Mouse (Mus musculus): ENCODE data around the gene Gm26661. TPM values are rescaled to one million over a fixed set of nuclear protein-coding genes. Genes with fewer than 3 reads are reported as not detected.

The Gm26661 gene
- total RNA-seq (2021): not detected
- long read RNA-seq, experiment 1: 0 reads
- long read RNA-seq, experiment 2: 0 reads

- peak; percentile 42 to 44 for DNase-seq
Measured at GRCm38 (mm10) chr14:7791532-7792159, at the start of gene Gm26661. Gene Gm26661 (plus strand): TSS chr14:7791587.

DNA sequence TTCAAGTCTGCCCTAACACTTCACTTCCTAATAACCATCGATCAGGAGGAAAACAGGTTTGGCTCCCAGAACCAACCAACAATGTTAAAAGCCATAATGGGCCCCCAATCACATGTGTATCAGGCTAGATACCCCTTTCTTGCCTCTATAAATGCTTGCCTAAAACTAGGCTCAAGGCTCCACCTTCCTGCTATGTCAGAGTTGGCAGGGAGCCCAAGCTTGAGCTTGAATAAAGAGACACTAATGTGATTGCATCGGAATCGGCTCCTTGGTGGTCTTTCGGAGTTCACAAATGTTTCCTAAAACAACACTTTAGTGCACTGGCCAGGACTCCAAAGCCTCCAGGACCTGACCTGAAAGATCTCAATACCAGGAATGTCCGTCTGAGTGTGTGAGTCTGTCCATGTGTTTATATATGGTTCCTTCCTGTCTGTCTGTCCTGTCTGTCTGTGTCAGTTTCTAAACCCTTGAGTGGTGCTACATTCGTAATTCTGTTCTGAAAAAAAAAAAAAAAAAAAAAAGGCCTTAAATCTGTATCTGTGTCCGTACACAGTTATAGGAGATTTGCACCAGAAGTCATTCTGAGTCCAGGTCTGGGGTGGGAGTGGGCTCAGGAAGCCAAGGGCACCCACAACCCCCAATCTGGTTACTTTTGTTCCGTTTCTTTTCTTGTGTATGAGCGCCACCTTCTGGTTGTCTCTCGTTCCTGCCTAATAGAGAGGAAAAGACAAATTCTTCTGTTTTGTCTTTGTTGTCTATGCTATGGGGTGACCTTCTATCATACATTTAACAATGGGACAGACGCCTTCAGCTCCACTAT is 42.2 kb upstream of the Gm26661 start:
- DNase-seq: peak; percentile 8 to 73

DNA sequence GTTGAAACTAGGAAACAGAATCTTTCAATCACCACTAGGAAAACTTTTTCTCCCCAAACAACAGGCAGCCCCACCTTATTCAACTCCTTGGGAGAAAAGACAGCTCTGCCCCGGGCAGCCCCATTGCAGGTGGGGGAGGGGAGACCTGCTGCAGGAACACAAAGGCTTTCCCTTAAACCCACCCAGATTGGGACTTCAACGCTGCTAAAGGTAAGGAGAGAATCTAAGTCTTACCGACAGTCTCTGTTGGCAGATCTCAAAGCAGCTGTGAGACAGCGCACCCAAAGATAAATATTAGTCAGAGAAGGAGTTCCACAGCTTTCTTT is 41.7 kb upstream of the Gm26661 start:
- no peak for DNase-seq

- DNase-seq: peak; percentile 58 to 76
Measured at GRCm38 (mm10) chr14:7765569-7766314, 25.6 kb upstream of the Gm26661 start.

- DNase-seq: peak; percentile 54 to 79
Measured at GRCm38 (mm10) chr14:7773714-7774389, 17.5 kb upstream of the Gm26661 start.

- DNase-seq: no peak
Measured at GRCm38 (mm10) chr14:7786073-7786472, 5.3 kb upstream of the Gm26661 start.

DNA sequence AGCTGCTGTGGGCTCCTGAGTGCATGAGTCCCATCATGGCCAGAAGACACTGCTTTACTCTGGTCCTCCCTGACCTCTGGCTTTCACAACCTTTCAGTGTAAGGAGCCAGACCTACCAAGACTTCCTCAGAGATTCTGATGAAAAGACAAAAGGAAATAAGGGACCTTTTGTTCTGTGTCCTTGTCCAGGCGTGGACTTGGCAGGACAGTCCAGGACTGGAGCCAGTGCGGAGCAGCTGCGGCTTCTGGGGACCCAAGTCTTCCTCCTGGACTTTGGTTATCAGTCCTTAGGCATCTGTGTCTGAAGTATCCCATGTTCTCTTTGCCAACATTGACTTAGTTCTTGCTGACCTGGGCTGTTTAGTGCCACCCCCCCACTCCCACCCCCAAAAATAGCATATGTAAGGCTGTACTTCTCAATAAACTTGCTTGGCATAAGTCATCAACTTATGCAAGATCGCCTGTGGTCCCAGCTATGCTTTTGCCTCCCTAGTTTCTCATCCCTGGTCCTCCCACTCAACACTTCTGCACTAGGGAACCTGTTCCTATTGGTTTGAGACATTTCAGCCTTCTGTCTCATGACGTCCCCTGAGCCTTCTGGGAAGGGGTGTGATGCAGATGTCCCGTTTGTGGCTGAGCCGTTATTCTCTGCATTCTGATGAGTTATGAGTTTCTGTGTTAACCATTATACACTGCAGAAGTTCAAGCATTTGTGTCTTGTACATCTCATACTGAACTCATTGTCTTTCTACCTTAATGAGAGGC is 1.9 kb upstream of the Gm26661 start:
- DNase-seq: peak; percentile 25 to 28

DNA sequence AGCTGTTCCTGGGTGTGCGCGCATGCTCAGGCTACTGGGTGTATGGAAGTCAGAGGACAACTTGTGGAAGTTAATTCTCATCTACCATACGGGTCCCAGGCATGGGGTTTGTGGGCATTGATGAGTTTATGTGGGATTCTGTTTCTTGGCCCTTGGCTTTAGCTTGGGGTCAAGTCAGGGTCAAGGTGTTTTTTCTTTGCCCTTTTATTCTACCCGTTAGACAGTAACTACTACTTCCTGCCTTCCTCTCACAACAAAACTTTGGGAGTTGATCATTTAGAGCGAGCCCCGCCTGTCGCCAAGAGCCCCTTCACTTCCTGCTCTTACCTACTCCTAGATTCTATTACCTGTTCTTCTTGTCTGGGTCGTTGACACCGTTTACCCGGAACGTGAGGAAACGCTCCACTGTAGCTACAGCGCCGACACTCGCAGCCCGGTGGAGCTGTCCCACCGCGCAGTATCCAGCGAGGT is 291 bp upstream of the Gm26661 start:
- DNase-seq: no peak

- no peak for DNase-seq
Measured at GRCm38 (mm10) chr14:7795961-7796360, 4.6 kb downstream of the Gm26661 start.

GRCm38 (mm10) chr14:7800611-7801010 is 9.2 kb downstream of the Gm26661 start:
- DNase-seq: no peak

DNA sequence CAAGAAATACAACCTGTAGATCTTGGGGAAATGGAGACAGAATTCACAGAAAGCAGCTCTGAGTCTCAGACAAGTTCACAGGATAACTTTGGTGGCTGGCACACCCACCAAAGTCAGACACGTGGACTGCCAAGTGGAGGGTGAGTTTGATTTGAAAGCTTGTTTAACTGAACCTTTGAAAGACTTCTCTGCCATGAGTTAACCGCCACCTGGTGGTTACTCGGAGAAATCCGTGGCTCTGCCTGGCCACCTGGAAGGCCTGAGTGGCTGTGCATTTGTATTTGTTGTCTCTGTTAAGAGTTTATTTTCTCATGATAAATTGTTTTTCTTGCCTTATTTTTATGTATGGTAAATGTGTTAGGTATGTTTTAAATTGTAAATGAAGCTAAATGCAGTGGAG is 10.4 kb downstream of the Gm26661 start:
- peak; percentile 32 to 53 for DNase-seq

GRCm38 (mm10) chr14:7803874-7804557 is 12.6 kb downstream of the Gm26661 start:
- DNase-seq: no peak

- no peak for DNase-seq
Measured at GRCm38 (mm10) chr14:7804558-7804905, 13.1 kb downstream of the Gm26661 start.

DNA sequence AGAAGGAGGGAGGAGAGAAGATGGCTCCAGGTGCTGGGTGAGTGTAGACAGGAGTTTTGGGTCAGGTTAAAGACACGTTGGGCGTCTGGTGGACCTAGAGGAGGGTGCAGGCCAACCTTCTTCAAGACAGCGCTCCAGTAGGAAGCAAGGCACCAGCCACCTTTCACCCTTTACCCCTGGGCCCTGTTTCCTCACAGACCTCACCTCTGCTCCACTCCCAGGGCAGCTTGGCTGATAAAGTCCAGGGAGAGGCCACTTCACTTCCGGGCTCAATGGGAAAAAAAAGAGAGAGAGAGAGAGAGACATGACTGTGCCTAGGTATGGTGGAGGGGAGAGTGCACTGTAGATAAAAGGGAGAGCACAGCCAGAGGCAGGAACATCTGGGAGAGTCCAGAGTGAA is 16.3 kb downstream of the Gm26661 start:
- no peak for DNase-seq

- peak in 1 of 2 experiments; percentile 42 for DNase-seq
Measured at GRCm38 (mm10) chr14:7808501-7808981, 17.2 kb downstream of the Gm26661 start.

GRCm38 (mm10) chr14:7809043-7809955 is 17.9 kb downstream of the Gm26661 start:
- peak; percentile 41 to 62 for DNase-seq

DNA sequence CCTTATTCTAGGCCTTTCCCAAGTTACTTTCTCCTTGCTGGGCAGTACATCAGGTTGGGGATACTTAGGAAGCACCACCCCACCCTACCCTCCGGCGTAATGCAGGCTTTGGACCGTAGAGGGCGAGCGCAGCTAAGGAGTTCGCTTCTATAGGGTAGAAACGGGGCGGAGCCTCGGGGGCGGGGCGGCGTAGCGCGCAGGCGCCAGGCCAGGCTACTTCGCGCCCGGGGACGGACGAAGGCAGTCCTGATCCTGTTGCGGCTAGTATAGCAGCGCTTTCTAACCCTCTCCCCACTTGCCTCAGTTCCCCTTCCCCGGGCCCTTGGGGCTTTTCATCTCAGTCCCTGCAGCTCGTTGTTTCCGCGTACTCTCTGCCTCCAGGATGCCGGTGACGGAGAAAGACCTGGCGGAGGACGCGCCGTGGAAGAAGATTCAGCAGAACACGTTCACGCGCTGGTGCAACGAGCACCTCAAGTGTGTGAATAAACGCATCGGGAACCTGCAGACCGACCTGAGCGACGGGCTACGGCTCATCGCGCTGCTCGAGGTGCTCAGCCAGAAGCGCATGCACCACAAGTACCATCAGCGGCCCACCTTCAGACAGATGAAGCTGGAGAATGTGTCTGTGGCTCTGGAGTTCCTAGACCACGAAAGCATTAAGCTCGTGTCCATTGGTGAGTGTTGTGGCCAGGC is 26.5 kb downstream of the Gm26661 start, which contains the start of gene Flnb:
Gene Flnb (plus strand): TSS at position 188 of the 693 bp plus-strand sequence.
- peak; percentile 96 to 99 for DNase-seq

GRCm38 (mm10) chr14:7818463-7819121 is 27.2 kb downstream of the Gm26661 start:
- DNase-seq: peak; percentile 37 to 46

All from heart, adult 18-20 months (tissue).